Mouse (Mus musculus) G1E (cell line): ENCODE data around the gene Cenpv.

Experiments used
- CTCF ChIP-seq: IDR thresholded peaks from 2 replicates; pipeline ENCODE4 v1.5.1; 2012; ENCODE audit warnings: low read depth, low read length, inconsistent platforms, mixed read lengths
- GATA1 ChIP-seq: IDR thresholded peaks from 2 replicates; pipeline ENCODE4 v1.6.1; 2012; ENCODE audit warnings: borderline replicate concordance, low read length, inconsistent platforms, mixed read lengths
- TAL1 ChIP-seq: conservative IDR thresholded peaks from 2 replicates; pipeline ENCODE4 v1.6.1; 2012; ENCODE audit warnings: low read depth, low read length, inconsistent platforms, mixed read lengths

DNA sequence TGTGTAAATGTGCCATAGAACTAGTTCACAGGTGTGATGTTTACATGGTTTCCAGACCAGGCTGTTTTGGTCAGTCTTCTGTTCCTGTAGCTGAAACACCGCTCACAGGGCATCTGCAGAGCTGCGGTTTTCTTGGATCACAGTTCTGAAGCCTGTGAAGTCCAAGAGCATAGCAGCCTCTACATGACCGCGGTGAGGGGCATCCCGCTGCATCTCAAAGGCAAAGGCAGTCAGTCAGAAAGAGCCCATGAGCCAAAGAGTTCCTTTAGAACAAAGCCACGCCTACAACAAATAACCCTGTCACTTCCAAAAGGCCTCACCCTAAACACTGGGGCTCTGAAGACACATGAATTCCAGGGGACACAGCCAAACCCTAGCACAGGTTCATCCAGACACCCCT is 25.8 kb downstream of the Cenpv start:
- TF ChIP-seq CTCF: no peak
- TF ChIP-seq TAL1: no peak
- TF ChIP-seq GATA1: no peak
